Mouse (Mus musculus) neutrophil, adult 83 days (primary cell): ENCODE data around the gene Omt2b. TPM values are rescaled to one million over a fixed set of nuclear protein-coding genes. Genes with fewer than 3 reads are reported as not detected.

Source experiments
- total RNA-seq, 2 experiments: library from RNA; stranded (reverse); gene quantifications; one replicate each; pipeline ENCODE4 v1.2.4; 2023

Omt2b gene
- total RNA-seq, result not detected

GRCm38 (mm10) chr9:78327289-78327688, at the start of gene Omt2b:
Omt2b (plus strand) TSS chr9:78327589.

GRCm38 (mm10) chr9:78289723-78290122, 37.7 kb upstream of the Omt2b start, which contains the start of gene Gm10639:
Gm10639 (plus strand) TSS chr9:78289923.

GRCm38 (mm10) chr9:78314696-78315095, 12.7 kb upstream of the Omt2b start, which contains the start of gene Omt2a:
Omt2a (minus strand) TSS chr9:78314796.

GRCm38 (mm10) chr9:78355611-78356010, 28.2 kb downstream of the Omt2b start, which contains the start of gene Gsta2:
Gsta2 (minus strand) TSS chr9:78355788.

GRCm38 (mm10) chr9:78367959-78368358, 40.6 kb downstream of the Omt2b start, which contains the start of gene Dppa5a:
Dppa5a (minus strand) TSS chr9:78368177.

GRCm38 (mm10) chr9:78378113-78378785, 50.9 kb downstream of the Omt2b start, which contains the start of gene Ooep:
Ooep (minus strand) TSS chr9:78378725.

Other genes with a start within 250 kb of the Omt2b start
- 10 to 100 TPM; 35.6 to 37.8 TPM for gene Fbxo9, start 218.5 kb upstream of the Omt2b start, total RNA-seq
- 1 to 10 TPM; 3.3 to 3.6 TPM for gene Ick, start 218.4 kb upstream of the Omt2b start, total RNA-seq
- gene Gsta4, start 144.8 kb upstream of the Omt2b start, total RNA-seq, result 1 to 10 TPM; 1.7 to 2.2 TPM
- gene Gsta1, start 96.9 kb upstream of the Omt2b start, total RNA-seq, result not detected
- gene Gm3776, start 70.5 kb upstream of the Omt2b start, total RNA-seq, result not detected
- gene Gm10639, start 37.7 kb upstream of the Omt2b start, total RNA-seq, result not detected
- gene Omt2a, start 12.8 kb upstream of the Omt2b start, total RNA-seq, result not detected
- not detected for gene Gsta2, start 28.2 kb downstream of the Omt2b start, total RNA-seq
- not detected for gene Dppa5a, start 40.6 kb downstream of the Omt2b start, total RNA-seq
- gene Ooep, start 51.1 kb downstream of the Omt2b start, total RNA-seq, result not detected
- not detected for gene Ddx43, start 68.2 kb downstream of the Omt2b start, total RNA-seq
- gene Cgas, start 115.6 kb downstream of the Omt2b start, total RNA-seq, result 1 to 10 TPM; 7.9 to 9.1 TPM
- 10 to 100 TPM; 13.8 to 17.5 TPM for gene Mto1, start 120.6 kb downstream of the Omt2b start, total RNA-seq
- gene Gm17324, start 121.2 kb downstream of the Omt2b start, total RNA-seq, result not detected
- gene Eef1a1, start 161.6 kb downstream of the Omt2b start, total RNA-seq, result 1,000 to 10,000 TPM; 3,507 to 3,694 TPM